ENCODE assay signal across 9 mouse cellular contexts in genomic region chr15:80707088-80707487, GRCm38 (mm10). TPM values are rescaled to one million over a fixed set of nuclear protein-coding genes. Genes with fewer than 3 reads are reported as not detected.
DNase-seq lines count a peak whose midpoint lies in the region; ATAC-seq and TF ChIP-seq lines count a peak whose summit lies in the region.
"Had no signal": no experiment of that assay in that cellular context is flagged by ENCODE, and none has a peak within 500 bp of the region (broad histone marks: within the 10 kb centered on the region; RNA-seq: fewer than 3 reads in every experiment).

No protein-coding gene starts in this region.

- peaks cover 19% of the 10 kb centered on the region for H3K4me1 ChIP-seq in heart, embryonic 10.5 days
- H3K4me1 ChIP-seq in bone marrow, adult 2 months (ENCODE audit: control insufficient read depth, insufficient read depth, low read length) = no peaks in the 10 kb centered on the region; the same call in 1 of the 2 replicates
- peaks cover 25% of the 10 kb centered on the region for H3K4me1 ChIP-seq in liver, embryonic 16.5 days (ENCODE audit: control insufficient read depth, low read depth, low read length)

- no peaks in the 10 kb centered on the region for H3K36me3 ChIP-seq in heart, embryonic 10.5 days
- no peaks in the 10 kb centered on the region for H3K36me3 ChIP-seq in liver, embryonic 16.5 days (ENCODE audit: control insufficient read depth, insufficient read depth)

- TF ChIP-seq CTCF in bone marrow, adult 2 months (IDR thresholded peaks at IDR 0.05; ENCODE audit: control insufficient read depth, insufficient read depth, low read length) = no peak

- ATAC-seq in liver, embryonic 16.5 days (ENCODE audit: low read depth) = no peak

- no peak overlapping the region for H3K27ac ChIP-seq in heart, embryonic 10.5 days
- peak overlapping the region; percentile 53 for H3K27ac ChIP-seq in bone marrow, adult 2 months (ENCODE audit: control insufficient read depth, insufficient read depth, low read depth, low read length, poor library complexity)
- H3K27ac ChIP-seq in liver, embryonic 16.5 days (ENCODE audit: low read length) = peak overlapping the region; percentile 5; the same call in 1 of the 2 replicates

- 67% methylated on average over 8 of the region's 8 CpGs for WGBS in heart, embryonic 10.5 days
- 20% methylated on average over 8 of the region's 8 CpGs for WGBS in bone marrow, adult 2 months
- WGBS in liver, embryonic 16.5 days (ENCODE audit: insufficient replicate concordance) = 60% methylated on average over 8 of the region's 8 CpGs

- H3K4me2 ChIP-seq in liver, embryonic 16.5 days (ENCODE audit: low read depth, low read length) = peak overlapping the region; percentile 60

- peak overlapping the region; percentile 4; the same call in 1 of the 2 replicates for H3K9ac ChIP-seq in liver, embryonic 16.5 days (ENCODE audit: low read depth, low read length)

- H3K9me3 ChIP-seq in heart, embryonic 10.5 days = no peaks in the 10 kb centered on the region
- no peaks in the 10 kb centered on the region for H3K9me3 ChIP-seq in liver, embryonic 16.5 days (replicated peaks; ENCODE audit: control insufficient read depth, low read length)

- no peak overlapping the region for H3K4me3 ChIP-seq in heart, embryonic 10.5 days
- H3K4me3 ChIP-seq in bone marrow, adult 2 months (replicated peaks; ENCODE audit: control insufficient read depth, low read depth, low read length) = no peak overlapping the region
- H3K4me3 ChIP-seq in liver, embryonic 16.5 days (ENCODE audit: low read depth, low read length) = peak overlapping the region; percentile 40; the same call in 1 of the 2 replicates

- peaks cover 3% of the 10 kb centered on the region; the same call in 1 of the 2 replicates for H3K27me3 ChIP-seq in heart, embryonic 10.5 days (ENCODE audit: insufficient read depth, poor library complexity, severe bottlenecking)
- no peaks in the 10 kb centered on the region for H3K27me3 ChIP-seq in liver, embryonic 16.5 days (ENCODE audit: control insufficient read depth, insufficient read depth, low read depth, low read length)
- H3K27me3 ChIP-seq: CH12.LX had no signal

- intact Hi-C loops in gastrocnemius, postnatal 14 days (cut with DNase I; ENCODE audit: low total_unique reads) = loop anchor here (5.0 kb wide), 1 partner anchor 175 kb away; no protein-coding TSS in a partner anchor

- TF ChIP-seq POLR2A in bone marrow, adult 2 months (IDR thresholded peaks at IDR 0.05; ENCODE audit: borderline replicate concordance, control insufficient read depth, low read depth, low read length) = no peak

- DNase-seq in heart, adult 11 months = peak; percentile 98
- no peak for DNase-seq in heart, embryonic 10.5 days (ENCODE audit: low spot score)
- DNase-seq in gastrocnemius, postnatal 14 days = peak; percentile 45
- DNase-seq in kidney, adult 11 months = peak; percentile 86
- peak; percentile 40 to 54 for DNase-seq in right cerebral cortex, postnatal 36 days (ENCODE audit: low spot score in 2 of 2)
- DNase-seq in embryo, embryonic 10.5 days (ENCODE audit: low spot score) = no peak

RNA-seq across cellular contexts. Expression of gene Tnrc6b, which starts 4.0 kb away (rescaled TPM):
- 28.5 and 40.2 TPM in 2 replicates for polyA plus RNA-seq in heart, embryonic 10.5 days (2016; fragmentation: Nextera tagmentation; extraction: Ambion mirVana)
- polyA plus RNA-seq in bone marrow, adult 2 months (2011; ENCODE audit: insufficient read depth, insufficient read length, low replicate concordance, missing spikeins) = 29.2 and 65.3 TPM in 2 replicates
- 10 to 100 TPM; 40.6 to 45.7 TPM for total RNA-seq in gastrocnemius, postnatal 14 days (2021)
- 19.7 and 22.1 TPM in 2 replicates for polyA plus RNA-seq in liver, embryonic 16.5 days (2015; fragmentation: Nextera tagmentation; extraction: Ambion mirVana)

RNA-seq across cellular contexts. Expression of gene Fam83f, which starts 35.4 kb away (rescaled TPM):
- polyA plus RNA-seq in heart, embryonic 10.5 days (2016; fragmentation: Nextera tagmentation; extraction: Ambion mirVana) = 0.31 and 0.50 TPM in 2 replicates
- polyA plus RNA-seq in bone marrow, adult 2 months (2011; ENCODE audit: insufficient read depth, insufficient read length, low replicate concordance, missing spikeins) = 0.54 TPM in 1 of 2 replicates, not detected in the other
- under 1 TPM; 0.29 to 0.43 TPM for total RNA-seq in gastrocnemius, postnatal 14 days (2021)
- polyA plus RNA-seq in liver, embryonic 16.5 days (2015; fragmentation: Nextera tagmentation; extraction: Ambion mirVana) = 4.5 and 6.0 TPM in 2 replicates

Comparison
In these comparisons a context has a peak if more than half of its experiments do, and no peak if none do; other contexts are left out.
1. DNase-seq: peak in heart, adult 11 months (single experiment), gastrocnemius, postnatal 14 days (single experiment), kidney, adult 11 months (single experiment) and right cerebral cortex, postnatal 36 days (2 of 2); none in heart, embryonic 10.5 days (single experiment) and embryo, embryonic 10.5 days (single experiment).